Mouse (Mus musculus): ENCODE measurements at regions not wholly inside any gene's neighbourhood (a gene's known extent, or its start where the extent isn't known, plus 50 kb on each side); places are given as distances from the start of the nearest gene placed in this dataset.

GRCm38 (mm10) chr12:35259781-35260180, 212.8 kb downstream of the Snx13 start:
- no peak for TF ChIP-seq CTCF (IDR thresholded peaks at IDR 0.05; ENCODE audit: low read depth)
- TF ChIP-seq EP300 (IDR thresholded peaks at IDR 0.05; ENCODE audit: low read depth) = no peak
